Mouse (Mus musculus) neural tube, embryonic 11.5 days (tissue): ENCODE measurements around the gene Xrcc6. TPM values are rescaled to one million over a fixed set of nuclear protein-coding genes. Genes with fewer than 3 reads are reported as not detected.
A peak's percentile ranks its signal among the peaks of the same experiment; 100 is the strongest.

Experiments
- ATAC-seq: fragments of 200-750 bp; cut with Nextera tagmentation; 2 replicates; pipeline ENCODE4 v1.8.0; 2017; ENCODE audit warnings: moderate number of reproducible peaks, mild to moderate bottlenecking, moderate TSS enrichment, moderate library complexity; ENCODE audit not compliant: insufficient read depth, low FRiP score, low TSS enrichment
- DNase-seq: peaks from one replicate; pipeline ENCODE4 v3.0.0-alpha.2; 2015; ENCODE audit warnings: low spot score
- H3K27ac ChIP-seq: fragments of 300-500 bp; sonication (generic); 2 replicates; pipeline ENCODE4 v1.5.1; 2014; ENCODE audit warnings: low read depth, mild to moderate bottlenecking, low read length
- H3K27me3 ChIP-seq: fragments of 300-500 bp; sonication (generic); 2 replicates; pipeline ENCODE4 v1.6.1; 2014; ENCODE audit warnings: mild to moderate bottlenecking, low read length, mixed read lengths; ENCODE audit not compliant: control insufficient read depth, insufficient read depth
- H3K36me3 ChIP-seq: fragments of 300-500 bp; sonication (generic); 2 replicates; pipeline ENCODE4 v1.6.1; 2014; ENCODE audit warnings: mild to moderate bottlenecking, low read length, moderate library complexity, mixed read lengths; ENCODE audit not compliant: control insufficient read depth, insufficient read depth
- H3K4me1 ChIP-seq: fragments of 300-500 bp; sonication (generic); 2 replicates; pipeline ENCODE4 v1.6.1; 2014; ENCODE audit warnings: low read length, mixed read lengths; ENCODE audit not compliant: control insufficient read depth, insufficient read depth
- H3K4me2 ChIP-seq: fragments of 300-500 bp; sonication (generic); 2 replicates; pipeline ENCODE4 v1.6.1; 2014; ENCODE audit warnings: low read depth, mild to moderate bottlenecking, moderate library complexity
- H3K4me3 ChIP-seq: fragments of 300-500 bp; sonication (generic); 2 replicates; pipeline ENCODE4 v1.5.1; 2014; ENCODE audit warnings: low read depth, low read length
- H3K9ac ChIP-seq: fragments of 300-500 bp; sonication (generic); 2 replicates; pipeline ENCODE4 v1.6.1; 2014; ENCODE audit warnings: mild to moderate bottlenecking, low read length
- H3K9me3 ChIP-seq: fragments of 300-500 bp; sonication (generic); 2 replicates; pipeline ENCODE4 v1.6.1; 2016; ENCODE audit warnings: low read length; ENCODE audit not compliant: control insufficient read depth
- WGBS: fragments of 180-500 bp; shearing (Covaris S2); extraction: QIAGEN DNeasy Blood & Tissue Kit; methylation state at CpG from one replicate; pipeline ENCODE4 v1.1.7; 2014; 5-methylcytosine and 5-hydroxymethylcytosine counted together
- polyA plus RNA-seq: library from polyadenylated mRNA; unstranded; fragments of >200 nt; fragmentation: Nextera tagmentation; extraction: Ambion mirVana; gene quantifications from 2 replicates; pipeline ENCODE4 v1.2.1, GENCODE M21; 2014

Gene Xrcc6
- polyA plus RNA-seq, 1 experiment from 2014 or later: 73.8 TPM

- no peak for ATAC-seq
- Histone ChIP-seq H3K36me3 (no peaks in the 10 kb centered on the region; the same call in 1 of the 2 replicates), H3K4me1 (no peaks in the 10 kb centered on the region), H3K9ac (no peak overlapping the region), H3K9me3 (no peaks in the 10 kb centered on the region), H3K4me2 (no peak overlapping the region), H3K27ac (no peak overlapping the region), H3K27me3 (no peaks in the 10 kb centered on the region), H3K4me3 (no peak overlapping the region)
- 93% methylated on average over 1 of the region's 1 CpGs for WGBS
- DNase-seq: peak; percentile 33
Measured at GRCm38 (mm10) chr15:82040650-82041049, 53.0 kb downstream of the Xrcc6 start.

- no peak for ATAC-seq
- H3K4me3 ChIP-seq: no peak overlapping the region
- 99% methylated on average over 7 of the region's 7 CpGs for WGBS
- H3K27me3 ChIP-seq: no peaks in the 10 kb centered on the region
- H3K4me1 ChIP-seq: peaks cover 6% of the 10 kb centered on the region
- H3K27ac ChIP-seq: no peak overlapping the region
- H3K9me3 ChIP-seq: no peaks in the 10 kb centered on the region
- H3K36me3 ChIP-seq: no peaks in the 10 kb centered on the region
- DNase-seq: no peak
- H3K4me2 ChIP-seq: no peak overlapping the region
- H3K9ac ChIP-seq: no peak overlapping the region
Measured at GRCm38 (mm10) chr15:82044166-82044784, 56.6 kb downstream of the Xrcc6 start.

- H3K27me3 ChIP-seq: no peaks in the 10 kb centered on the region
- peak overlapping the region; percentile 92 for H3K4me3 ChIP-seq
- WGBS: 4% methylated on average over 26 of the region's 26 CpGs
- H3K9me3 ChIP-seq: no peaks in the 10 kb centered on the region
- H3K4me2 ChIP-seq: peak overlapping the region; percentile 94
- peak; percentile 23 for DNase-seq
- peak; percentile 27; the same call in 1 of the 2 replicates for ATAC-seq
- peak overlapping the region; percentile 91 for H3K9ac ChIP-seq
- H3K36me3 ChIP-seq: no peaks in the 10 kb centered on the region
- H3K4me1 ChIP-seq: peaks cover 6% of the 10 kb centered on the region
- no peak overlapping the region for H3K27ac ChIP-seq
Measured at GRCm38 (mm10) chr15:82046246-82046891, 58.7 kb downstream of the Xrcc6 start.

GRCm38 (mm10) chr15:82047080-82047883 is 59.6 kb downstream of the Xrcc6 start, which contains the start of gene Snu13:
Gene Snu13 (minus strand): TSS chr15:82047598.
- ATAC-seq: peak; percentile 61
- under 1% methylated on average over 73 of the region's 74 CpGs for WGBS
- no peaks in the 10 kb centered on the region for H3K27me3 ChIP-seq
- H3K4me1 ChIP-seq: peaks cover 6% of the 10 kb centered on the region
- peak within 1 kb of the TSS; percentile 42; the same call in 1 of the 2 replicates for H3K27ac ChIP-seq
- peak within 1 kb of the TSS; percentile 91 for H3K9ac ChIP-seq
- peak within 1 kb of the TSS; percentile 94 for H3K4me2 ChIP-seq
- H3K9me3 ChIP-seq: no peaks in the 10 kb centered on the region
- H3K36me3 ChIP-seq: no peaks in the 10 kb centered on the region
- peak; percentile 92 for DNase-seq
- peak within 1 kb of the TSS; percentile 92 for H3K4me3 ChIP-seq

GRCm38 (mm10) chr15:82052544-82052943 is 64.9 kb downstream of the Xrcc6 start:
- Histone ChIP-seq H3K4me2 (no peak overlapping the region), H3K36me3 (no peaks in the 10 kb centered on the region), H3K4me3 (no peak overlapping the region), H3K9ac (no peak overlapping the region), H3K27me3 (no peaks in the 10 kb centered on the region), H3K9me3 (no peaks in the 10 kb centered on the region), H3K4me1 (no peaks in the 10 kb centered on the region), H3K27ac (no peak overlapping the region)
- no peak for ATAC-seq
- WGBS: 62% methylated on average over 5 of the region's 5 CpGs
- DNase-seq: no peak

GRCm38 (mm10) chr15:82058719-82059201 is 71.1 kb downstream of the Xrcc6 start, which contains the start of gene 4930407I10Rik:
Gene 4930407I10Rik (plus strand): TSS chr15:82059151.
- Histone ChIP-seq H3K4me2 (no peak within 1 kb of the TSS), H3K36me3 (no peaks in the 10 kb centered on the region), H3K9me3 (no peaks in the 10 kb centered on the region), H3K9ac (no peak within 1 kb of the TSS), H3K27ac (no peak within 1 kb of the TSS), H3K4me1 (no peaks in the 10 kb centered on the region), H3K4me3 (no peak within 1 kb of the TSS), H3K27me3 (no peaks in the 10 kb centered on the region; the same call in 1 of the 2 replicates)
- DNase-seq (no peak), ATAC-seq (no peak)
- 92% methylated on average over 1 of the region's 1 CpGs for WGBS

GRCm38 (mm10) chr15:82063909-82064308 is 76.3 kb downstream of the Xrcc6 start:
- Histone ChIP-seq H3K4me3 (no peak overlapping the region), H3K36me3 (no peaks in the 10 kb centered on the region), H3K27ac (no peak overlapping the region), H3K9ac (no peak overlapping the region), H3K27me3 (peaks cover 3% of the 10 kb centered on the region; the same call in 1 of the 2 replicates), H3K4me2 (no peak overlapping the region), H3K4me1 (no peaks in the 10 kb centered on the region), H3K9me3 (no peaks in the 10 kb centered on the region)
- DNase-seq: no peak
- no peak for ATAC-seq
- WGBS: 78% methylated on average over 14 of the region's 14 CpGs

GRCm38 (mm10) chr15:82065511-82065910 is 77.9 kb downstream of the Xrcc6 start:
- H3K27ac ChIP-seq: no peak overlapping the region
- DNase-seq: peak; percentile 74
- no peaks in the 10 kb centered on the region for H3K4me1 ChIP-seq
- H3K36me3 ChIP-seq: no peaks in the 10 kb centered on the region
- H3K4me2 ChIP-seq: no peak overlapping the region
- H3K9ac ChIP-seq: no peak overlapping the region
- no peak overlapping the region for H3K4me3 ChIP-seq
- no peaks in the 10 kb centered on the region for H3K9me3 ChIP-seq
- WGBS: 17% methylated on average over 7 of the region's 7 CpGs
- ATAC-seq: no peak
- peaks cover 13% of the 10 kb centered on the region for H3K27me3 ChIP-seq
